Mouse (Mus musculus) right cerebral cortex, postnatal 14 days (tissue): ENCODE data around the gene Tm7sf2.
"Not testable (repeated sequence)": the region's sequence is repeated elsewhere in the genome, so short reads cannot be mapped to it uniquely, and the experiment has no call there.

Experiments used
- DNase-seq: peaks from one replicate; pipeline ENCODE4 v3.0.0; 2022

Gene Tm7sf2

GRCm38 (mm10) chr19:6068951-6069350 lies 778 bp upstream of the Tm7sf2 start:
- DNase-seq, result no peak

DNA sequence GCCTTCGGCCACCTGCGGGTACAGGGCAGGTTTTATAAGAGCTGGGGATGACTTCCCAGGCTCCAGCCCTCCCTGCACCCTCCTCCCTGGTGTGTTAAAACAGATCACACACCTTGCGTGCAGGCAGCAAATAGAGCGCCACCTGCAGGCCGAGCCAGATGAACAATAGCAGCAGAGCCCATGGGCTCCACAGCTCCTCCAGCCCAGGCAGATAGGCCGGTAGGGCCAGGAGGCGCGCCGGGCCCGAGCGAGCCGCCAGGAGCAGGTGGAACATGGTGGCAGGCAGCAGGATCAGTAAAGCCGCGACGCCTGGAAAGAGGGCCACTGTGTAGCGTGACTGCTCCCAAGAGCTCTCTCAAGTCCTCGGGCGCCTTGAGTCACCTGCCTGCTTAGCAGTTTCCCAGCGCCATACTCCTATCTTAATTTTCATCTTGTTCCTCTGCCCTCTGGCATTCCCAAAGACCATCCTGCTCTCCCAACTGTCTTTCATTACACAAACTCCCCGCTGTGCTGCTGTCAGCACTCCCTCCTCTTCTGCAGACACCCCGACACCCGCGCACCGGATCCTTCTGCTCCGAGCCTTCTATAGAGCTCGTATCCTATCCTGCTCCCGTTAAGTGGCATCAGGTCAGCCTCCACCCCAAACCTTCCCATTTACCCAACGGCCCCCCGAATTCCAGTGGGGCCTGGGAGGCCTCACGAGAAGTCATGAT lies 1.0 kb downstream of the Tm7sf2 start:
- peak; percentile 90 for DNase-seq

DNA sequence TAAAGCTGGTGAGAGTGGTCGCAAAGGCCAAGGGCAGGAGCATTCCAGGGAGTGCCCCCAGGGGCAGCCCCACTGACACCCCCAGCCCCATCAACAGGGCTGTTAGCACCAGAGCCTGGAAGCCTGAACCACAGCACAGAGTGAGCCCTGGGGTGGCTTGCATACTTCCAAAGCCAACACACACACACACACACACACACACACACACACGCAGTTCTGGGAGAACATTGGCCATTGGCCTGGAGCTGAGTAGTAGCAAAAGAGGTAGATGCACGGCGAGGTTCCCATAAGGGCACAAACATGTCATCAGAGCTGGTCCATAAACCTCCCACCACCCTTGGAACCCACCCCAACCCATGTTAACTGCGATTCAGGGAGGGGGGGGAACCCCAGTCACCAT lies 1.6 kb downstream of the Tm7sf2 start:
- peak; percentile 42 for DNase-seq

- no peak for DNase-seq
Observed at GRCm38 (mm10) chr19:6063081-6063480, 5.1 kb downstream of the Tm7sf2 start.

DNA sequence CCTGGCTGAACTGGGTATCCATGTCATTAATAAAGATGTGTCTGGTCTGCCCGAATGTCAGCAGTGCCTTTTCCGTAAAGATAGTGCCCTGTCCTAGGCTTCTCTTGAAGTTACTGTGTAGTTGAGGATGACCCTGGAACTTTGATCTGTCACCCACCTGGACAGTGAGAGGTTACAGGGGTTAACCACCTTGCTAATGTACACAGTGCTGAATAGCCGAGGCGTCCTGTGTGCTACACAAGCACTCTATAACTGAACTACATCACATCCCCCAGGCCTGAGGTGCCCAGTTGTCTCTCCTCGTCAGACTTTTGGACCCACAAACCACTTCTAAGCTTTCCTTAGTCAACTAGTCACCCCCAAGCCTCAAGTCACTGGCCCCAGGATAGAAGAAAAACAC lies 5.8 kb downstream of the Tm7sf2 start:
- DNase-seq, result no peak

GRCm38 (mm10) chr19:6061641-6062302 lies 6.4 kb downstream of the Tm7sf2 start:
- peak; percentile 55 for DNase-seq

DNA sequence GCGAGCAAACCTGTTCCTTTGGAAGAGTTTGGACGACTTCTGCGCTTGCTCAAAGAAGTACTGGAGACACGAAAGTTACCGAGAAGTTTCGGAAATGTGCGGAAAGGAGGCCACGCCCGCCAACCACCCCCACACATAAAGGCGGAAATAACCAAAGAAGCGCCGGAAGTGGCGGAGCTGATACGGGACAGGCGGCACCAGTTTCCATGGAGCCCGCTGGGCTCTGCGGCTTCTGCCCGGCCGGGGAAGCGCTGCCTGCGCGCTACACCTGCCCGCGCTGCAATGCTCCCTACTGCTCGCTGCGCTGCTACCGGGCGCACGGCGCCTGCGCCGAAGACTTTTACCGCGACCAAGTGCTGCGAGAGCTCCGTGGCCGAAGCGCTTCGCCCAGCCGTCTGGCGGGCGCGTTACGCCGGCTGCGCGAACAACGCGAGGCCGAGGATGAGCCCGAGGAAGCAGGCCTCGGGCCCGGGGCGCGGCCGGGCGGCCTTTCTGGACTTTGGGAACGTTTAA lies 7.1 kb downstream of the Tm7sf2 start, which contains the start of gene Znhit2:
Gene Znhit2 (plus strand): TSS at position 172 of the 513 bp plus-strand sequence.
- DNase-seq, result peak; percentile 90

GRCm38 (mm10) chr19:6058966-6059365 lies 9.2 kb downstream of the Tm7sf2 start:
- no peak for DNase-seq

DNA sequence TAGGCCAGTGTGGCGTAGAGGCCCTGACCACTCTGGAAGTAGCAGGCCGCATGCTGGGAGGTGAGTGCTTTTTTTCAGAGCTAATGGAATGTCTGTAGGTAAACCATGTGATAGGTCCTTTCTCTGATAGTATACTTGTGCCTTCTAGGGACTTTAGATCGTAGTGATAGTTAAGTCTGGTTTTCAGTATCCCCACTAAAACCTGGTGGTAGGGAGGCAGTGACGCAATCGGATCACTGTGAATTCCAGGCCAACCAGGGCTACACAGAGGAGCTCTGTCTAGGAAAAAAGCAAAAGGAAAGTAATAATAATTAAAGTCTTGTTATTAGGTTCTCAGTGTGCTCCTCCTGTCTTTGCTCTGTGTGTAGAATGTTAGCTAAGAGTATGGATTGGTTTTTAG lies 9.7 kb downstream of the Tm7sf2 start:
- no peak for DNase-seq

DNA sequence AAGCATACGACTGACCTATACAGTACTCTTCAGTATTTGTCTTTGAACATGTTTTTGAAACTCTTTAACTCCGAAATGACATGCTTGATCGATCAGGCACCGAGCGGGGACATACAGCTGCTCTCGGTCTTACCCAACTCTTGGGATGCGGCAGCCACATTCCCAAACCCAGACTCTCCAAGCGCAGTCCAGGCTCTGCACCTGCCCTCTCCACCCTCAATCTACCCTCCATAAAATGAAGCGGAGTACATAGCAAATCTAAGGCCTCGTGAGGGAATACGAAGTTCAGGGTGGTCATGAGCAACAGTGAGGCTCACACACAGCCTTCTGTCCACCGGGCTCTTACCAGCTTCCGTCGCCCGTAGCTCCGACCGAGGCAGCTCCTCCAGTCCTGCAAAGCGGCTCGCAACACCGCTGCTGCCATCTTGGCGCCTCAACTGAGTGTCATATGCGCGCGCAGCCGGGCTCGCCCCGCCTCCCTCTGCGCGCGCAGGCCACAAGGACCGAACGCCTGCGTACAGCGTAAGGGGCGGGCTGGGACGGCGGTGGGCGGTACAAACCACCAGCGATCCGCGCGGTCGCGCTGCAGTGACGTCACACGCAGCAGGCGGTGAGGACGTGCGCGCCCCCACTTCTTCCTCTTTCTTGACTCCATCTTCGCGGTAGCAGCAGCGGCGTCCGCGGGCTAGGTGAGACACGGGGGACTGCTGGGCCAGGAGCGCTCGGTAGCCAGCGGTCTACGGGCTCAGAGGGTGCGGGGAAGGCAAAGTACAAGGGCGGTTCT lies 10.7 kb downstream of the Tm7sf2 start, which contains the start of the genes Mrpl49 and Fau:
Gene Mrpl49 (minus strand): TSS at position 473 of the 784 bp plus-strand sequence.
Gene Fau (plus strand): TSS at position 532 of the 784 bp plus-strand sequence.
- DNase-seq, result peak; percentile 100

DNA sequence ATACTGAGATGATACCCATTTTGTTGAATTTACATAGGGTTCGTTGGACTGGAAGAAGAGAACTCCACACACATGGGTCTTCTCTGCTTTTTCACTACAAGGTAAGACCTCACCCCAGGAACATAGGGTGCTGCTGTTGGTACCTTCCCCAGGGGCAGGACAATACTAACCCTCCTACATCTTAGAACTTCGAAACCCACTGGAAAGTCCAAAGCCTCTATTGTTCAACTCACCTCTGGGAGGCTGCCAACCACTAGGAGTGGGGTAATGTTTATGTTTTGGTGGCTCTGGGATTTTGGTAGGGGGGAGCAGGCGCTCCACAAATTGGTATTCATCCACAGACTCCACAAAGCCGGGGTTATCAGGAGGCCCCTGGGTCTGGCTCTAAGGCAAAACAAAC lies 11.5 kb downstream of the Tm7sf2 start:
- no peak for DNase-seq

DNA sequence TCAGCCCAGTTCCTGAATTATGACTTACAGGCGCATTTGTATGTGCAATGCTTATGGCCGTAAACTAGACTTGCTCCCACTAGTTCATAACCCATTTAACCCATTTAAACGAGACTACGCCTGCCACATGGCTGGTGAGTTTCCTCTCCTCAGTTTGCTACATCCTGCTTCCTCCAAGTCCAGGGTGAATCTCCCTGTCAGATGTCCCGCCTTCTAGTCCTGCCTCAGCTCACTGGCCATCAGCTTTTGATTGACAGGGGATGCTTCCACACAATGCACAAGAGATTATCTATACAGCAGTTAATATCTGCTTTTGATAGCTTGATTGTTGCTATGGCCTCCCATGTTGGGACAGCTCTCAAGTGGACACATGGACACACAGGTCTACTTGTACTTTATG lies 13.9 kb downstream of the Tm7sf2 start:
- DNase-seq, result no peak

DNA sequence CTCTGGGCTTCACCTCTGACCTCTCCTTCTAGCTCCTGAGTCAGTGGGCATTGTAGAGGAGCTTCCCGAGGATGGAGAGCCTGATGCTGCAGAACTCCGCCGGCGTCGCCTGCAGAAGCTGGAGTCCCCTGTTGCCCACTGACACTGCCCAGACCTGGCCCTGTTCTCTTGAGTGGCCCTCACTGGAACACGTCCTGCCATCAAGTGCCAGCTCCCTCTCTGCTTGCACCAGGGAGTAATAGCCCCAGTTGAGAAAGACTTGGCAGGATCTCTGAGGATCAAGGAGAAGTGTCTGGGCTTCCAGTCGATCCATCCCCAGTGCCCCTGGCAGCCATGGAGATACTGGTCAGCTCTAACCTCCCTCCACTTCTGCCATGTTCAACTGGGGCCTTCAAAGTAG lies 15.7 kb downstream of the Tm7sf2 start:
- DNase-seq, result no peak

DNA sequence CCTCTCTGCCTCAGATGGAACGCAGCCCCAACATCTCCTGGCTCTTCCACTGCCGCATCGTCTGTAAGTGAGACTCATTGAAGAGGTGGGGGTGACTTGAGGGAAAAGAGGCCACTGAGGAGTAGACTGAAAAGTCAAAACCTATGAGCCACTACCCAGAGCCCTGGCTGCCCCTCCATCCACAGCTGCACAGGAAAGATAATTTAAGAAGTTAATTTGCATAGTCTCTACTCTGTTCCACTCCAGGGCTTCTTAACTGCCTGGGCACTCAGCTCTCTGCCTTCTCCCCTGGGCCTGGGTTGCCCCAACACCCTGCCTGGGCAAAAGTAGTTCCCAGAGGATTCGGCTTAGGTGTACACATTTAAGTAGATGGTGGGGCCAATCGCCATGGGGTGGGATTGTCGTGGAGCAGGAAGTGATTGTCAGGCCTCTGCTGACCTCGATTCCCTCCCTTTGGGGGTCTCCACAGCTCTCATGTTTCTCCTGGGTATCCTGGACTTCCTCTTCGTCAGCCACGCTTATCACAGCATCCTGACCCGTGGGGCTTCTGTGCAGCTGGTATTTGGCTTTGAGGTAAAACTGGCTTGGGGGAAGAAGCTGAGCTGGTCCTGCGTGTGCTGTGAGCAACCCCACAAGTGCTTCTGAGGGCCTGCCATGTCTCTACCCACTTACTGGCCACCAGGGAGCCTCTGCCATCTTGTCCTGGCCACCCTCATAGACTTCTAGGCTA lies 19.3 kb downstream of the Tm7sf2 start:
- DNase-seq, result no peak

DNA sequence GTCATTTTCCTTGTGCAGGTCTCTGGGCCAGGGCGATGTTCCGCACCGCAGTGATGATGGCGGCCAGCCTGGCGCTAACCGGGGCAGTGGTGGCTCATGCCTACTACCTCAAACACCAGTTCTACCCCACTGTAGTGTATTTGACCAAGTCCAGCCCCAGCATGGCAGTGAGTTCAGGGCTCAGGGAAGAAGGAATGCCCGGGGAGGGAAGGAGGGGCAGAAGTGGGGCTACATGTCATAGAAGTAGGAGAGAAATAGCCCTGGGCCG lies 20.3 kb downstream of the Tm7sf2 start:
- DNase-seq, result no peak

- no peak for DNase-seq
Observed at GRCm38 (mm10) chr19:6047154-6047898, 20.8 kb downstream of the Tm7sf2 start.

- peak; percentile 89 for DNase-seq
Observed at GRCm38 (mm10) chr19:6046294-6047153, 21.6 kb downstream of the Tm7sf2 start, which contains the start of gene Syvn1. TSS of gene Syvn1 (plus strand) at chr19:6046576.

DNA sequence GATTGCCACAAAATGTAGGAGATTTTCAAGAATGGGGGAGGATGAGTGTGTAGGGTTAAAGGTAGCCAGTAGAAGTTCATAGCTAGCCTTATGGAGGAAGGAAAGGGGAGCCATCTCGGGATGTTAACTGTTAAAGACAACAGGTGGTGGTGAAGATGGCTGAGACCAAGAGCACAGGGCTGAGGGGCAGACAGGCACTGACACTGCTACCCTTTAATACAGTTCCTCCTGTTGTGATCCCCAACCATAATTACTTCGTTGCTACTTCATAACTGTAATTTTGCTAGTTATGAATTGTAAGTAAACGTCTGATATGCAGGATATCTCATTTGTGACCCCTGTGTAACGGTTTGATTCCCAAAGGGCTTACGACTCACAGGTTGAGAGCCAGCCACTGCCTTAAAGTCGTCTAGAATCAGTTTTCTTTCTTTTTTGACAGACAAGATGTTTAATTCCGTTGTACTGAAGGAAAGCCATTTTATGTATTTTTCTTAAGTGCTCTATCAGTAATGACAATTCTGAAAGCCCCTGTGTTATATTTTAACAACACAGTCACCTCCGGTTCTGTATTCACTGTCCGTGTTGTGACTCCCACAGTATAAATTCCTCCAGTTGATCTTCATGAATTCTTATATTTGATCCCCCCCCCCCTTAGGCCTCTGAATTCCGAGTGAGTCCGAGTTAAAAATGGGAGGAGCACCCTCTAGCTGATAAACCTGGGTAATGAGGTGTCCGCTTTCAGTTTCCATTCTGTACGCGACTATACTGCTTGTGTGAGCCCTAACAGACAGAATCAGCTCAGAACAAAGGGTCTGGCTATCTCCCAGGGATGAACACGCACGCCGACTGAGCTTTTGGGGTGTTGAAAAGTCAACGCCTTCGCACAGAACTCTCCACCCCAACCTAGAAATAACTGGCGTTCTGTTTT lies 22.5 kb downstream of the Tm7sf2 start:
- DNase-seq, result no peak

- DNase-seq, result not testable (repeated sequence)
Observed at GRCm38 (mm10) chr19:6044102-6044501, 24.1 kb downstream of the Tm7sf2 start.

DNA sequence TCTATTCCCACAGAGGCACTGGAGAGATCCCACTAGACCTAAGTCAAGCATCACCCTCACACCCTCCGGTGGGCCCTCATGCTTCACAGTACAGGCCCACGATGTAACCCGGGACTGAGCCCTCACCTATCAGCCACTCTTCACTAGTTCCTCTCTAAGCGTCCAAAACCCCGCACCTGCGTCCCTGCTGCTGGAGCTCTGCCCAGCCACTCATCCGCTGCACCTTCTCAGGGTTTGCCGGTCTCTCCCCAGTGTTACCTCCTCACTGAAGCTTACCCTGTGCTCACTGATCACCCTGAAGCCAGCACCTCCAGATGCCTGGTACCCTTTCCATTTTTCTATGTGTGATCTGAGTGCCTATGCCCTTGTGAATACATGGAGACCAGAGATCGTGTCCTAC lies 25.9 kb downstream of the Tm7sf2 start:
- DNase-seq, result no peak
